Mouse (Mus musculus) G1E (cell line): Measurements from ENCODE around the gene Bik.

Experiments used
- CTCF ChIP-seq: IDR thresholded peaks from 2 replicates; pipeline ENCODE4 v1.5.1; 2012; ENCODE audit warnings: low read depth, low read length, inconsistent platforms, mixed read lengths
- GATA1 ChIP-seq: IDR thresholded peaks from 2 replicates; pipeline ENCODE4 v1.6.1; 2012; ENCODE audit warnings: borderline replicate concordance, low read length, inconsistent platforms, mixed read lengths
- TAL1 ChIP-seq: conservative IDR thresholded peaks from 2 replicates; pipeline ENCODE4 v1.6.1; 2012; ENCODE audit warnings: low read depth, low read length, inconsistent platforms, mixed read lengths

DNA sequence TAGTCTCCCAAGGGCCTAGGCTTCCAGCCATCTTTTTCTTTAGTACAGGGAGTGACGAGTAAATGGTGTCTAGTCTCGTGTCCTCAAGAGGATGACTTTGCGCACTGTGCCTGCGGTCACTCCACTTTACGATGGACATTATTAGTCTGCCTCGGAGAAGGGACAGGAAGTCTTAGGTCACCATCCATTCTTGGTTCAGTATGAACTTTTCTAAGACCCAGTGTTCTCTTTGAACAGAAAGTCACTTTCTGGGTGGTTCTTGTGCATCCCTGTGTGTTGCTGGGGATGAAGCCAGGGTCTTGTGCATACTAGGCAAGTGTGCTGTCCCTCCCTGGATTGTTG, 9.2 kb downstream of the Bik start:
- no peak for TF ChIP-seq TAL1
- TF ChIP-seq GATA1 = no peak
- TF ChIP-seq CTCF = no peak
